In the genomic region with DNA sequence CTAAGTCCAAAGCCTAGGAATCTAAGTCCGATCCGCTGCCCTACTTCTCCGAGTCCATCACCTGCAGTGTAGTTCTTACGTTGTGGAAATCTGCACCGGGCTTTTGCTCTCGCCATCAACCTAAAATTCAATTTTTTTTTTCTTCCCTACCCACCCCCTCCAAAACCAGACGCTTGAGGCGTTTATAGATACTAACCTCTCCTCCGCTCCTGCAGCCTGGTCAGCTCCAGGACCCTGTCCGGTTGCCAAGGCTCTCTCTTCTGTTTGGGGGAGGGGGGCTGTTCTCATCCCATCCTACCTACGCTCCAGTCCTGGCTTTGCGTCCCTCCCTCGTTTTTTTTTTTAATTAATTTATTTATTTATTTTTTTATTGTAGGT, we compare ENCODE assay signal across 8 mouse cellular contexts. TPM values are rescaled to one million over a fixed set of nuclear protein-coding genes. Genes with fewer than 3 reads are reported as not detected.
DNase-seq lines count a peak whose midpoint lies in the region; ATAC-seq and TF ChIP-seq lines count a peak whose summit lies in the region.

No protein-coding gene starts in this region.

- peak; percentile 77 for DNase-seq in A20 (ENCODE audit: low read depth, low spot score)
- peak; percentile 96 to 97 for DNase-seq in cerebellum, postnatal 10 days
- DNase-seq in kidney, postnatal 0 days (ENCODE audit: low spot score), result peak; percentile 96
- DNase-seq in right cerebral cortex, adult 18-20 months, result peak; percentile 83
- DNase-seq in spleen, postnatal 36 days (ENCODE audit: low spot score in 2 of 2), result no peak

- peak overlapping the region; percentile 79 for H3K4me3 ChIP-seq in ES-Bruce4 (ENCODE audit: low read depth, low read length)
- H3K4me3 ChIP-seq in heart, embryonic 11.5 days (ENCODE audit: low read depth, low read length), result peak overlapping the region; percentile 89
- peak overlapping the region; percentile 69 for H3K4me3 ChIP-seq in kidney, postnatal 0 days (replicated peaks; ENCODE audit: low read depth, low read length)
- H3K4me3 ChIP-seq in lung, embryonic 16.5 days (ENCODE audit: low read length), result peak overlapping the region; percentile 91

- WGBS in heart, embryonic 11.5 days (ENCODE audit: insufficient replicate concordance), result under 1% methylated on average over 13 of the region's 13 CpGs
- 0% methylated on average over 13 of the region's 13 CpGs for WGBS in kidney, postnatal 0 days
- WGBS in lung, embryonic 16.5 days, result 1% methylated on average over 13 of the region's 13 CpGs

- TF ChIP-seq CTCF in ES-Bruce4 (IDR thresholded peaks at IDR 0.05; ENCODE audit: low read depth, low read length), result no peak
- TF ChIP-seq CTCF in kidney, postnatal 0 days (IDR thresholded peaks at IDR 0.05; ENCODE audit: low read depth), result no peak

- H3K27me3 ChIP-seq in ES-Bruce4 (ENCODE audit: control insufficient read depth, insufficient read depth, low read length, poor library complexity, severe bottlenecking), result no peaks in the 10 kb centered on the region
- peaks cover 26% of the 10 kb centered on the region for H3K27me3 ChIP-seq in heart, embryonic 11.5 days (ENCODE audit: control insufficient read depth, insufficient read depth, low read length)
- H3K27me3 ChIP-seq in kidney, postnatal 0 days (ENCODE audit: insufficient read depth, low read length), result no peaks in the 10 kb centered on the region; the same call in 1 of the 2 replicates
- no peaks in the 10 kb centered on the region; the same call in 1 of the 2 replicates for H3K27me3 ChIP-seq in lung, embryonic 16.5 days (ENCODE audit: control insufficient read depth, insufficient read depth, low read depth, low read length)

- peak; percentile 0; the same call in 1 of the 2 replicates for ATAC-seq in heart, embryonic 11.5 days (replicated peaks; ENCODE audit: insufficient number of reproducible peaks, low FRiP score, low TSS enrichment)
- ATAC-seq in kidney, postnatal 0 days (replicated peaks; ENCODE audit: low FRiP score, low read depth), result no peak
- ATAC-seq in lung, embryonic 16.5 days (ENCODE audit: low read depth), result peak; percentile 46

- no peak for TF ChIP-seq POLR2A in ES-Bruce4 (IDR thresholded peaks at IDR 0.05; ENCODE audit: insufficient read depth, low read length)

- H3K4me1 ChIP-seq in ES-Bruce4 (ENCODE audit: control insufficient read depth, insufficient read depth, low read length), result peaks cover 6% of the 10 kb centered on the region
- H3K4me1 ChIP-seq in heart, embryonic 11.5 days (ENCODE audit: control insufficient read depth, insufficient read depth, low read length), result peaks cover 36% of the 10 kb centered on the region
- peaks cover 20% of the 10 kb centered on the region for H3K4me1 ChIP-seq in kidney, postnatal 0 days (replicated peaks; ENCODE audit: insufficient read depth, low read length)
- peaks cover 32% of the 10 kb centered on the region for H3K4me1 ChIP-seq in lung, embryonic 16.5 days (replicated peaks; ENCODE audit: control insufficient read depth, insufficient read depth, low read length)

- peak overlapping the region; percentile 97 for H3K9ac ChIP-seq in ES-Bruce4 (ENCODE audit: low read depth, poor library complexity, severe bottlenecking)
- H3K9ac ChIP-seq in heart, embryonic 11.5 days (ENCODE audit: low read depth, low read length), result peak overlapping the region; percentile 88; the same call in 1 of the 2 replicates
- H3K9ac ChIP-seq in kidney, postnatal 0 days (ENCODE audit: low read depth, low read length), result 0 out of 2 replicates have a peak overlapping the region, but pooled peaks have one; percentile 86
- peak overlapping the region; percentile 90 for H3K9ac ChIP-seq in lung, embryonic 16.5 days (ENCODE audit: low read length)

- TF ChIP-seq EP300 in ES-Bruce4 (IDR thresholded peaks at IDR 0.05; ENCODE audit: insufficient read depth, low read depth, low read length), result no peak

- no peak overlapping the region for H3K27ac ChIP-seq in ES-Bruce4 (ENCODE audit: insufficient read depth, low read length)
- peak overlapping the region; percentile 96 for H3K27ac ChIP-seq in heart, embryonic 11.5 days (ENCODE audit: low read depth, low read length)
- peak overlapping the region; percentile 91; the same call in 1 of the 2 replicates for H3K27ac ChIP-seq in kidney, postnatal 0 days
- peak overlapping the region; percentile 95 for H3K27ac ChIP-seq in lung, embryonic 16.5 days (ENCODE audit: low read length)

- no peaks in the 10 kb centered on the region for H3K9me3 ChIP-seq in ES-Bruce4 (replicated peaks; ENCODE audit: control insufficient read depth, insufficient read depth, low read length, poor library complexity, severe bottlenecking)
- no peaks in the 10 kb centered on the region for H3K9me3 ChIP-seq in heart, embryonic 11.5 days (replicated peaks; ENCODE audit: control insufficient read depth, low read length)
- no peaks in the 10 kb centered on the region for H3K9me3 ChIP-seq in kidney, postnatal 0 days (replicated peaks; ENCODE audit: low read length)
- no peaks in the 10 kb centered on the region for H3K9me3 ChIP-seq in lung, embryonic 16.5 days (ENCODE audit: control insufficient read depth, low read length)

- H3K36me3 ChIP-seq in ES-Bruce4 (ENCODE audit: control insufficient read depth, insufficient read depth, low read length, poor library complexity, severe bottlenecking), result no peaks in the 10 kb centered on the region
- no peaks in the 10 kb centered on the region for H3K36me3 ChIP-seq in heart, embryonic 11.5 days (ENCODE audit: control insufficient read depth, insufficient read depth, low read length)
- no peaks in the 10 kb centered on the region for H3K36me3 ChIP-seq in kidney, postnatal 0 days (ENCODE audit: insufficient read depth, low read length)
- H3K36me3 ChIP-seq in lung, embryonic 16.5 days (ENCODE audit: control insufficient read depth, insufficient read depth, low read length), result no peaks in the 10 kb centered on the region

- H3K4me2 ChIP-seq in heart, embryonic 11.5 days, result peak overlapping the region; percentile 98
- peak overlapping the region; percentile 81 for H3K4me2 ChIP-seq in kidney, postnatal 0 days (ENCODE audit: low read length)
- peak overlapping the region; percentile 95 for H3K4me2 ChIP-seq in lung, embryonic 16.5 days (ENCODE audit: low read depth, low read length)

RNA-seq across cellular contexts. Expression of a gene that starts 0.9 kb away (rescaled TPM):
- polyA plus RNA-seq in ES-Bruce4 (2011; ENCODE audit: insufficient read depth, insufficient read length, low read depth, missing spikeins), result 64.0 and 64.7 TPM in 2 replicates
- polyA plus RNA-seq in heart, embryonic 11.5 days (2014; fragmentation: Nextera tagmentation; extraction: Ambion mirVana), result 10.2 and 13.5 TPM in 2 replicates
- 11.5 and 14.4 TPM in 2 replicates for polyA plus RNA-seq in kidney, postnatal 0 days (2015; fragmentation: Nextera tagmentation; extraction: Ambion mirVana)
- 14.8 and 16.1 TPM in 2 replicates for polyA plus RNA-seq in lung, embryonic 16.5 days (2015; fragmentation: Nextera tagmentation; extraction: Ambion mirVana)

RNA-seq across cellular contexts. Expression of a gene that starts 56.0 kb away (rescaled TPM):
- polyA plus RNA-seq in ES-Bruce4 (2011; ENCODE audit: insufficient read depth, insufficient read length, low read depth, missing spikeins), result 0.47 and 0.78 TPM in 2 replicates
- 0.58 and 0.76 TPM in 2 replicates for polyA plus RNA-seq in heart, embryonic 11.5 days (2014; fragmentation: Nextera tagmentation; extraction: Ambion mirVana)
- 0.46 and 0.47 TPM in 2 replicates for polyA plus RNA-seq in kidney, postnatal 0 days (2015; fragmentation: Nextera tagmentation; extraction: Ambion mirVana)
- polyA plus RNA-seq in lung, embryonic 16.5 days (2015; fragmentation: Nextera tagmentation; extraction: Ambion mirVana), result 0.69 and 1.1 TPM in 2 replicates

RNA-seq across cellular contexts. Expression of a gene that starts 56.3 kb away (rescaled TPM):
- 26.3 and 29.3 TPM in 2 replicates for polyA plus RNA-seq in ES-Bruce4 (2011; ENCODE audit: insufficient read depth, insufficient read length, low read depth, missing spikeins)
- 69.4 and 72.2 TPM in 2 replicates for polyA plus RNA-seq in heart, embryonic 11.5 days (2014; fragmentation: Nextera tagmentation; extraction: Ambion mirVana)
- polyA plus RNA-seq in kidney, postnatal 0 days (2015; fragmentation: Nextera tagmentation; extraction: Ambion mirVana), result 23.0 and 27.8 TPM in 2 replicates
- polyA plus RNA-seq in lung, embryonic 16.5 days (2015; fragmentation: Nextera tagmentation; extraction: Ambion mirVana), result 76.7 and 82.8 TPM in 2 replicates

Comparison
In these comparisons a context has a peak if more than half of its experiments do, and no peak if none do; other contexts are left out.
1. DNase-seq: peak in A20 (single experiment), cerebellum, postnatal 10 days (2 of 2), kidney, postnatal 0 days (single experiment) and right cerebral cortex, adult 18-20 months (single experiment); none in spleen, postnatal 36 days (0 of 2).
2. Peak in every context shown above with its lines, with median percentiles within 50 percentile points of each other: H3K4me3 ChIP-seq, H3K9ac ChIP-seq and H3K4me2 ChIP-seq.